Mouse (Mus musculus): ENCODE results near the gene Gm21425. TPM values are rescaled to one million over a fixed set of nuclear protein-coding genes. Genes with fewer than 3 reads are reported as not detected.
"Not testable (repeated sequence)": the region's sequence is repeated elsewhere in the genome, so short reads cannot be mapped to it uniquely, and the experiment has no call there.

Gene Gm21425
- total RNA-seq (2018; cell fraction: chromatin; rRNA removed) = not detected
- not detected for total RNA-seq (2018; cell fraction: cytosol; rRNA removed)
- not detected for total RNA-seq (2018; cell fraction: nucleus; rRNA removed)
- polyA plus RNA-seq (2018) = not detected in 3 replicates

DNA sequence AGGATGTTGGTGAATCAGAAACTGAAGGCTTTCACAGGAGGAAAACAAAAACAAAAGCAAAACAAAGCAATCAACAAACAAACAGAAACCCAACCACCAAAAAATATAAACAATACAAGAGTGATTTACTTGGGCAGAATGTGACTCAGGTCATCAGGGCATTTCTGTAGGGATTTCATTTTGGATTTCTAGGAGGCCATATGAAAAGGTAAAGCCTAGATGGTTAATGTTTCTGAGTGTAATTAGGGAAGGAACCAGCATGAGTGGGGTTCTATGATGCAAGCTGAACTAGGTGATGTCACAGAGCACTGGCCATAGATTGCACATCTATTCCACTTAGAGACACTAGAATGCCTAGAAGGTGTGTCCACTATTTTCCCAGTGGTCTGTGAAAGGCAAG is at the start of gene Gm21425:
Gene Gm21425, plus strand, starts transcription at position 301 of the 400 bp plus-strand sequence.
- H3K27ac ChIP-seq; H3K4me3 ChIP-seq (ENCODE audit: inconsistent target); H3K36me3 ChIP-seq (ENCODE audit: inconsistent target); H3K79me2 ChIP-seq (ENCODE audit: inconsistent target): not testable (repeated sequence)

DNA sequence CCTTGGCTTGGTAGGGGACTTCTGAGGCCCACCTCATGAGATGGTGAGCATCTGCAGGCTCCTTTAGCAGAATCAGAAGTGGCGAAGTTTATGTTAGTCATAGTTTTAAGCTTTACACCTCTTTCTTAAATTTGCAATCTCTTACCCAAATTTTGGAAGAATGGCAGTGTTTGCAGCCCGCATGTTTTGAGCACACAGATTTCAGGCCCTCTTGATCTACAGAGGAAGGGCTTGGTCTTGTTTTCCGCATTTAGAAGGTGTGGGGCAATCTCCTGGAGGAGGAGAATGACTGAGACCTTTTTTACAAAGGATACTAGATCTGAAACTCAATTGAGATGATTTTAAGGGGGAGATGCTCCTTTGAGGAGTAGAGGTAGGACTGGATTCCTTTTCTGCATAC is 28.4 kb upstream of the Gm21425 start, which contains the start of gene Gm21891:
Gene Gm21891, minus strand, starts transcription at position 101 of the 400 bp plus-strand sequence.
- H3K36me3 ChIP-seq (ENCODE audit: inconsistent target); H3K27ac ChIP-seq; H3K79me2 ChIP-seq (ENCODE audit: inconsistent target); H3K4me3 ChIP-seq (ENCODE audit: inconsistent target): not testable (repeated sequence)
- no CpG with 5 or more reads among the region's 3 CpGs for WGBS (ENCODE audit: missing documents)

Other genes with a start within 250 kb of the Gm21425 start
- not detected in 3 replicates for gene Gm20807, start 119.1 kb upstream of the Gm21425 start, polyA plus RNA-seq (2018)
- not detected in 3 replicates for gene Gm21891, start 28.5 kb upstream of the Gm21425 start, polyA plus RNA-seq (2018)
- gene Gm21828, start 62.0 kb downstream of the Gm21425 start, polyA plus RNA-seq (2018) = not detected in 3 replicates
- gene Gm21440, start 90.4 kb downstream of the Gm21425 start, polyA plus RNA-seq (2018) = not detected in 3 replicates
- not detected in 3 replicates for gene Gm21454, start 90.5 kb downstream of the Gm21425 start, polyA plus RNA-seq (2018)
- gene Gm21725, start 187.1 kb downstream of the Gm21425 start, polyA plus RNA-seq (2018) = not detected in 3 replicates

Measured in macrophage (primary cell).